Mouse (Mus musculus) stomach, embryonic 16.5 days (tissue): ENCODE data around the gene AI182371. TPM values are rescaled to one million over a fixed set of nuclear protein-coding genes. Genes with fewer than 3 reads are reported as not detected.
A peak's percentile ranks its signal among the peaks of the same experiment; 100 is the strongest.

Experiments
- ATAC-seq: fragments of 200-750 bp; cut with Nextera tagmentation; 2 replicates; pipeline ENCODE4 v1.8.0; 2017; ENCODE audit warnings: moderate number of reproducible peaks, moderate TSS enrichment; ENCODE audit not compliant: insufficient read depth, low FRiP score
- H3K27ac ChIP-seq: fragments of 300-500 bp; sonication (generic); 2 replicates; pipeline ENCODE4 v1.5.1; 2014; ENCODE audit warnings: low read length
- H3K27me3 ChIP-seq: fragments of 300-500 bp; sonication (generic); 2 replicates; pipeline ENCODE4 v1.6.1; 2014; ENCODE audit warnings: low read length, control low read depth, mixed read lengths; ENCODE audit not compliant: control insufficient read depth, insufficient read depth
- H3K36me3 ChIP-seq: fragments of 300-500 bp; sonication (generic); 2 replicates; pipeline ENCODE4 v1.6.1; 2014; ENCODE audit warnings: low read length; ENCODE audit not compliant: control insufficient read depth, insufficient read depth
- H3K4me1 ChIP-seq: fragments of 300-500 bp; sonication (generic); 2 replicates; pipeline ENCODE4 v1.6.1; 2014; ENCODE audit warnings: low read length, control low read depth, mixed read lengths; ENCODE audit not compliant: control insufficient read depth, insufficient read depth
- H3K4me2 ChIP-seq: fragments of 300-500 bp; sonication (generic); 2 replicates; pipeline ENCODE4 v1.6.1; 2014; ENCODE audit warnings: low read depth, low read length, mixed read lengths
- H3K4me3 ChIP-seq: fragments of 300-500 bp; sonication (generic); replicated peaks from 2 replicates; pipeline ENCODE4 v1.5.1; 2014; ENCODE audit warnings: mild to moderate bottlenecking, low read length
- H3K9ac ChIP-seq: fragments of 300-500 bp; sonication (generic); 2 replicates; pipeline ENCODE4 v1.6.1; 2014; ENCODE audit warnings: low read length
- H3K9me3 ChIP-seq: fragments of 300-500 bp; sonication (generic); replicated peaks from 2 replicates; pipeline ENCODE4 v1.6.1; 2016; ENCODE audit warnings: low read length, control low read depth; ENCODE audit not compliant: control insufficient read depth
- WGBS: fragments of 180-500 bp; shearing (Covaris S2); extraction: QIAGEN DNeasy Blood & Tissue Kit; methylation state at CpG from one replicate; pipeline ENCODE4 v1.1.7; 2014; 5-methylcytosine and 5-hydroxymethylcytosine counted together
- polyA plus RNA-seq: library from polyadenylated mRNA; unstranded; fragments of >200 nt; fragmentation: Nextera tagmentation; extraction: Ambion mirVana; gene quantifications from 2 replicates; pipeline ENCODE4 v1.2.1, GENCODE M21; 2015

Gene AI182371
- 1.8 and 2.5 TPM in 2 replicates for polyA plus RNA-seq

- WGBS = 92% methylated on average over 3 of the region's 3 CpGs
- ATAC-seq = no peak
- Histone ChIP-seq H3K4me1 (no peaks in the 10 kb centered on the region), H3K4me3 (no peak within 1 kb of the TSS), H3K4me2 (no peak within 1 kb of the TSS), H3K27ac (no peak within 1 kb of the TSS), H3K9me3 (no peaks in the 10 kb centered on the region), H3K36me3 (no peaks in the 10 kb centered on the region), H3K27me3 (no peaks in the 10 kb centered on the region), H3K9ac (no peak within 1 kb of the TSS)
Measured at GRCm38 (mm10) chr2:35101443-35101842, at the start of gene AI182371. AI182371 (minus strand) TSS chr2:35101543.

- Histone ChIP-seq H3K9me3 (no peaks in the 10 kb centered on the region), H3K4me1 (no peaks in the 10 kb centered on the region), H3K9ac (no peak overlapping the region), H3K27ac (no peak overlapping the region), H3K27me3 (no peaks in the 10 kb centered on the region), H3K4me2 (no peak overlapping the region), H3K36me3 (peaks cover 32% of the 10 kb centered on the region), H3K4me3 (no peak overlapping the region)
- 91% methylated on average over 10 of the region's 10 CpGs for WGBS
- no peak for ATAC-seq
Measured at GRCm38 (mm10) chr2:35148806-35149205, 47.5 kb upstream of the AI182371 start.

GRCm38 (mm10) chr2:35141673-35142072 is 40.3 kb upstream of the AI182371 start:
- Histone ChIP-seq H3K4me2 (no peak overlapping the region), H3K4me3 (no peak overlapping the region), H3K27ac (no peak overlapping the region), H3K27me3 (no peaks in the 10 kb centered on the region), H3K9me3 (no peaks in the 10 kb centered on the region), H3K4me1 (no peaks in the 10 kb centered on the region), H3K9ac (no peak overlapping the region), H3K36me3 (peaks cover 19% of the 10 kb centered on the region)
- WGBS = 93% methylated on average over 3 of the region's 3 CpGs
- ATAC-seq = no peak

- 76% methylated on average over 1 of the region's 1 CpGs for WGBS
- H3K4me2 ChIP-seq = no peak overlapping the region
- no peaks in the 10 kb centered on the region for H3K27me3 ChIP-seq
- H3K36me3 ChIP-seq = peaks cover 9% of the 10 kb centered on the region; the same call in 1 of the 2 replicates
- no peak overlapping the region for H3K9ac ChIP-seq
- no peak for ATAC-seq
- H3K4me1 ChIP-seq = 0 out of 2 replicates have a peak, but pooled peaks cover 2% of the 10 kb centered on the region
- no peak overlapping the region for H3K27ac ChIP-seq
- no peak overlapping the region for H3K4me3 ChIP-seq
- H3K9me3 ChIP-seq = no peaks in the 10 kb centered on the region
Measured at GRCm38 (mm10) chr2:35138576-35138975, 37.2 kb upstream of the AI182371 start.

GRCm38 (mm10) chr2:35133891-35134290 is 32.5 kb upstream of the AI182371 start:
- H3K9ac ChIP-seq = no peak overlapping the region
- WGBS = 74% methylated on average over 5 of the region's 5 CpGs
- H3K4me3 ChIP-seq = no peak overlapping the region
- H3K27me3 ChIP-seq = no peaks in the 10 kb centered on the region
- H3K36me3 ChIP-seq = peaks cover 8% of the 10 kb centered on the region; the same call in 1 of the 2 replicates
- H3K4me2 ChIP-seq = no peak overlapping the region
- no peaks in the 10 kb centered on the region for H3K9me3 ChIP-seq
- no peak for ATAC-seq
- no peak overlapping the region for H3K27ac ChIP-seq
- H3K4me1 ChIP-seq = peaks cover 6% of the 10 kb centered on the region

GRCm38 (mm10) chr2:35132662-35133055 is 31.3 kb upstream of the AI182371 start:
- no peaks in the 10 kb centered on the region for H3K27me3 ChIP-seq
- peak overlapping the region; percentile 96 for H3K27ac ChIP-seq
- 6% methylated on average over 5 of the region's 5 CpGs for WGBS
- peak overlapping the region; percentile 68 for H3K4me3 ChIP-seq
- peaks cover 5% of the 10 kb centered on the region; the same call in 1 of the 2 replicates for H3K36me3 ChIP-seq
- H3K4me2 ChIP-seq = peak overlapping the region; percentile 80
- ATAC-seq = no peak
- peak overlapping the region; percentile 77 for H3K9ac ChIP-seq
- H3K4me1 ChIP-seq = peaks cover 6% of the 10 kb centered on the region
- H3K9me3 ChIP-seq = no peaks in the 10 kb centered on the region

- Histone ChIP-seq H3K9me3 (no peaks in the 10 kb centered on the region), H3K4me1 (peaks cover 6% of the 10 kb centered on the region), H3K4me3 (peak overlapping the region; percentile 68), H3K27ac (peak overlapping the region; percentile 96), H3K36me3 (no peaks in the 10 kb centered on the region), H3K9ac (peak overlapping the region; percentile 77), H3K27me3 (no peaks in the 10 kb centered on the region), H3K4me2 (peak overlapping the region; percentile 80)
- ATAC-seq = peak; percentile 99
- WGBS = under 1% methylated on average over 21 of the region's 21 CpGs
Measured at GRCm38 (mm10) chr2:35131991-35132661, 30.8 kb upstream of the AI182371 start.

- Histone ChIP-seq H3K4me1 (peaks cover 6% of the 10 kb centered on the region), H3K27me3 (no peaks in the 10 kb centered on the region), H3K9ac (peak overlapping the region; percentile 30; the same call in 1 of the 2 replicates), H3K9me3 (no peaks in the 10 kb centered on the region), H3K36me3 (no peaks in the 10 kb centered on the region), H3K4me3 (peak overlapping the region; percentile 68), H3K27ac (peak overlapping the region; percentile 96), H3K4me2 (peak overlapping the region; percentile 49)
- ATAC-seq = no peak
Measured at GRCm38 (mm10) chr2:35131491-35131890, 30.1 kb upstream of the AI182371 start.

GRCm38 (mm10) chr2:35124716-35125115 is 23.4 kb upstream of the AI182371 start:
- H3K4me3 ChIP-seq = no peak overlapping the region
- H3K9ac ChIP-seq = no peak overlapping the region
- H3K27ac ChIP-seq = no peak overlapping the region
- H3K4me2 ChIP-seq = no peak overlapping the region
- 76% methylated on average over 7 of the region's 7 CpGs for WGBS
- no peaks in the 10 kb centered on the region for H3K27me3 ChIP-seq
- no peaks in the 10 kb centered on the region for H3K4me1 ChIP-seq
- H3K9me3 ChIP-seq = no peaks in the 10 kb centered on the region
- ATAC-seq = no peak
- no peaks in the 10 kb centered on the region for H3K36me3 ChIP-seq
